Mouse (Mus musculus): ENCODE results near the gene 1700010B08Rik. TPM values are rescaled to one million over a fixed set of nuclear protein-coding genes. Genes with fewer than 3 reads are reported as not detected.
"Not testable (repeated sequence)": the region's sequence is repeated elsewhere in the genome, so short reads cannot be mapped to it uniquely, and the experiment has no call there.

The 1700010B08Rik gene
- total RNA-seq (2014; fragmentation: Nextera tagmentation) (not detected in 2 replicates), total RNA-seq (2017) (0.38 TPM in 1 of 2 replicates, not detected in the other)

DNA sequence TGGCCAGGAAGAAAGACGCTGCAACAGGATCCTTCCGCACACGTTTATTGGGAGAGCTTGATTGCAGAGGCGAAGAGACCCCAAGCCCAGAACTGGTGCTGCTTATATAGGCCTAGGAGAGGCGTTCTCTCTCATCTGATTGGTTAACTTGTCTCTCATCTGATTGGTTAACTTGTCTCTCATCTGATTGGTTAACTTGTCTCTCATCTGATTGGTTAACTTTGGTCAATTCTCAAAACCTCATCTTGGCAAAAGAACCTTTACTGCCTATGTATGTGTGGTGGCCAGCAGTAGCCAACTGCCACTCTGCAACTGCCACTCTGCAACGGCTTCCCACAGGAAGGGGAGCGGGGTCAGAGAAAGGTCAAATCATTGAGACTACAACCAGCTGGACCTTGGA is at the start of gene 1700010B08Rik:
Gene 1700010B08Rik, plus strand, starts transcription at position 301 of the 400 bp plus-strand sequence.
- ATAC-seq (replicated peaks; ENCODE audit: low FRiP score, low TSS enrichment, poor library complexity, severe bottlenecking), result not testable (repeated sequence)

GRCm38 (mm10) chr2:173672328-173672896 is 46.8 kb upstream of the 1700010B08Rik start:
- peak; percentile 58 for ATAC-seq (replicated peaks; ENCODE audit: low FRiP score, low TSS enrichment, poor library complexity, severe bottlenecking)

DNA sequence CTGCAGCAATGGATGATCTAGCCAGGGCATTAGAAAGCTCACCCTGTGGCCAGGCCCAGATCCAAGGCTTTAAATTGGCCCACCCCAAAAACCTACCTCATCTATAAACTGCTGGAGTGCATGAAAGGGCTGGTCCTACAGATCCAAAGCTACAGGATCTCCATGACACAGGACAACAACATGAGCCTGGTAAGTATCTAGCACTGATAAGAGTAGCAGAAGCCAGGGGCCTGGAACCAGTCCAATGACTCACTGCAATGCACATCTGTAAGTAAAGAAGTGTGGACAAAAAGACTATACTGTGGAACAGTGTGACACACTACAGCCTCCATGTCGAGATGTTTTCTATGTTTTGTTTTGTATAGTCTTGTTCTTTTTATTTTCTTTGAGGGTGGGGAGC is 45.7 kb upstream of the 1700010B08Rik start:
- peak; percentile 82 for ATAC-seq (replicated peaks; ENCODE audit: low FRiP score, low TSS enrichment, poor library complexity, severe bottlenecking)

- no peak for ATAC-seq (replicated peaks; ENCODE audit: low FRiP score, low TSS enrichment, poor library complexity, severe bottlenecking)
These were observed 40.6 kb upstream of the 1700010B08Rik start for GRCm38 (mm10) chr2:173678593-173678992.

DNA sequence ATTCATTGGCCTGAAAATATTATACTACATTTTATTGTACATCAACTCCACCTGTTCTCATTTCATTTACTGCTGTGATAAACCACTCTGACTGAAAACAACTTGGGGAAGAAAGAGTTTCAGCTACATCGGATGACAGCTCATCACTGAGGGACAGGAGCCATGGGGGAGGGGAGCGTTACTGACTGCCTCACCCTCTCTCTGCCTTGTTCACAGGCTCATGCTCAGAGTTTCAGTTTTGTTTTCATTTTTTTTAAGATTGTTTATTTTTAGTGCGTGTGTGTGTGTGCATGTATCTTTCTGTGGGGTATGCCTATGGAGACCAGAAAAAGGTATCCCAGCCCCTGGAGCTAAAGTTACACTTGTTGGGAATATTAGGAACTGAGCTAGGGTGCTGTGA is 40.0 kb upstream of the 1700010B08Rik start:
- ATAC-seq (replicated peaks; ENCODE audit: low FRiP score, low TSS enrichment, poor library complexity, severe bottlenecking), result no peak

DNA sequence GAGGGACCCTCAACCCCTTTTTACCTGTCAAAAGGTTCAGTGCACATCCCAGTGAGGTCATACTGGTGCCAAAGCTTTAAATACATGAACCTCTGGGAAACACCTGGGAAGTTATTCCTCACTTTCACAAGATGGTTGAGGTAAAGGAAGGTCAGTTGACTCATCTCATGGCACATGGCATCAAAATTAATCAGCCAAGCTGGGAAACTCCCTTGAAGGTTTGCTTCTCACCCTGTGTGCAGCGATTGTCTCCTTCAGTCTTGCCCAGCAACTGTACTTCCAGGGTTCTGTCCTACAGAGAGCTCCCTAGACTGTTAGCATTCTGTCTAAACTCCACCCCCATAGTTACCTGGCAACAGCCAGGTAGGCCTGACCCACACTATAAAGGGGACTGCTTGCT is 39.1 kb upstream of the 1700010B08Rik start:
- no peak for ATAC-seq (replicated peaks; ENCODE audit: low FRiP score, low TSS enrichment, poor library complexity, severe bottlenecking)

- ATAC-seq (replicated peaks; ENCODE audit: low FRiP score, low TSS enrichment, poor library complexity, severe bottlenecking), result peak; percentile 72
These were observed 36.4 kb upstream of the 1700010B08Rik start for GRCm38 (mm10) chr2:173682773-173683172.

DNA sequence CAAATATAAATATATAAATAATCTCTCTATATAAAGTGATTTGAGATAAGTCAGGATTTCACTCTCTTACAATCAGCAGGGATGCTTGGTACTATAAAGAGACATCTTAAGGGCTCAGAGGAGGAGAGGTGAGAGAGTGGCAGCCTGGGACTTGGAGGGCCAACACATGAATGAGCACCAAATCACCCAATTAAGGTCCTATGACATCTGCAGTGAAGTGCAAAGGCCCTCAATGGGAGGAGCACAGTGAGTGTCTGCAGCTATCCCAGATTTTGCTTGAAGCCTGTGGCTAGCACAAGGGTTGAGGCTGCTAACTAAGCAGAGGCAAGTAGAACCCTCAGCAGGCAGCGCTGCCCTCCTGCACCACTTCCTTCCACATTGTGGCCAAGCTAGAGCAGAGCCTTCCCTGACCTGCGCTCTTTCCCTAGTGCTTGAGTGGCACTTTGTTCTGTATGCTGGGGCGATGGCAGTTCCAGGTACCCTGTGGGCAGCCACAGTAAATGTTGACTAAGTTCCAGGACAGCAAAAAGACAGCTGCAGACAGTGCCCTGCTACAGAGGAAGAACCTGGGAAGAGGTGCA is 33.3 kb upstream of the 1700010B08Rik start:
- 0 out of 2 replicates have a peak, but pooled peaks have one; percentile 14 for ATAC-seq (replicated peaks; ENCODE audit: low FRiP score, low TSS enrichment, poor library complexity, severe bottlenecking)

DNA sequence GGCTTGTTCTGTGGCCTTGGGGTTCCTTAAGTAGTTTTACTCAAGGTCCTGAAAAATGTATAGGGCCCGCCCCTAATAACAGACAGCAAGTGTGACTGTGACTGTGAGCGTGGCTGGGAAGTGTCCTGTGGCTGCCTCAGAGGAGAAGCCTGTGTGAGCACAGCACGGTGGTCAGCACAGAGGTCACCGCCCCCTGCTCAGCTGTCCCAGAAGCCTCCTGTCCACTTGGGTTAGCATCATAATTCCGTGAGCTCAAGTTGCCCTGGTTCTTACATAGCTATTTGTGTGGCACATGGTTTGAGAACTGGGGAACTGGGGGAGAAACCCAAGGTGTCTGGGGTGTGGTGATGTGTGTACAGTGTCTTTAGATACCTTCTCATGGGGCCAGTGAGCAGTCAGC is 31.9 kb upstream of the 1700010B08Rik start:
- no peak for ATAC-seq (replicated peaks; ENCODE audit: low FRiP score, low TSS enrichment, poor library complexity, severe bottlenecking)

GRCm38 (mm10) chr2:173689835-173690234 is 29.4 kb upstream of the 1700010B08Rik start:
- ATAC-seq (replicated peaks; ENCODE audit: low FRiP score, low TSS enrichment, poor library complexity, severe bottlenecking), result no peak

DNA sequence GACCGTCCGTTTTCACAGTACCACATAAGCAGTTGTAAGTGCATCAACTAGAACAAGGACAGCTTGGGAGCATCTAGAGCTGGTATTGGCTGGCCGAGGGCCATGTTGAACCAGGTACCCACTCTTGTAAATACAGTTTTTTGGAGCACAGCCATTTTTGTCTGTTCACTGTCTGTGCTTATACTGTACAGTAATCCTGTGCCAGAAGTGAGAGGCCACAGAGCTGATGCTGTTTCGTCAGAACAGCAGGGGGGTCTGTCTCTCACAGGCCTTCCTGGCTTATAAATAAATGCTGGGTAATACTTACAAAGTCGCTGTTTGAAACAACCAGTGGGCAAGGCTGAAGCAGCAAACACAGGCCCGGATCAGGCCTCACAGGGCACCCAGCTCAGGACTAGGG is 27.5 kb upstream of the 1700010B08Rik start:
- ATAC-seq (replicated peaks; ENCODE audit: low FRiP score, low TSS enrichment, poor library complexity, severe bottlenecking), result no peak

- ATAC-seq (replicated peaks; ENCODE audit: low FRiP score, low TSS enrichment, poor library complexity, severe bottlenecking), result no peak
These were observed 26.5 kb upstream of the 1700010B08Rik start for GRCm38 (mm10) chr2:173692693-173693092.

DNA sequence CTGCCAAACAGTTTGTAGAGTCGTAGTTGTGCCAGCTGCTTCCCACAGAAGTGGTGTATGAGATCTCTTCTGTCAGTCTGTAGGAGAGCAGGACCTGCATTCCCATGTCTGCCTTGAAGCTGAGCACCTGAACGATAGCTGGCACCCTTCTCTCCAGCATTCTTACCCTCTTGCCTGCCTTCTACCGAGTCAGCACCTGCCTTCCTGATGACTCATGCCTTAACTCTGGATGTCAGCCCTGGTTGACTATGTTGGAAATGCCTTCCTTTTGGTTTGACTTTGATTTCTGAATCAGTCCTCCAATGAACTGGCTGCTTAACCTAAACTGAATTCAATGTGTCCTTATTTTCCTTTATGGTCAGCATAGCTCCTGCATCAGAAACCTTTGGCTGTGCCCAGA is 20.4 kb upstream of the 1700010B08Rik start:
- no peak for ATAC-seq (replicated peaks; ENCODE audit: low FRiP score, low TSS enrichment, poor library complexity, severe bottlenecking)

- no peak for ATAC-seq (replicated peaks; ENCODE audit: low FRiP score, low TSS enrichment, poor library complexity, severe bottlenecking)
These were observed 16.9 kb upstream of the 1700010B08Rik start for GRCm38 (mm10) chr2:173702096-173702866.

GRCm38 (mm10) chr2:173702867-173703237 is 16.4 kb upstream of the 1700010B08Rik start:
- ATAC-seq (replicated peaks; ENCODE audit: low FRiP score, low TSS enrichment, poor library complexity, severe bottlenecking), result no peak

DNA sequence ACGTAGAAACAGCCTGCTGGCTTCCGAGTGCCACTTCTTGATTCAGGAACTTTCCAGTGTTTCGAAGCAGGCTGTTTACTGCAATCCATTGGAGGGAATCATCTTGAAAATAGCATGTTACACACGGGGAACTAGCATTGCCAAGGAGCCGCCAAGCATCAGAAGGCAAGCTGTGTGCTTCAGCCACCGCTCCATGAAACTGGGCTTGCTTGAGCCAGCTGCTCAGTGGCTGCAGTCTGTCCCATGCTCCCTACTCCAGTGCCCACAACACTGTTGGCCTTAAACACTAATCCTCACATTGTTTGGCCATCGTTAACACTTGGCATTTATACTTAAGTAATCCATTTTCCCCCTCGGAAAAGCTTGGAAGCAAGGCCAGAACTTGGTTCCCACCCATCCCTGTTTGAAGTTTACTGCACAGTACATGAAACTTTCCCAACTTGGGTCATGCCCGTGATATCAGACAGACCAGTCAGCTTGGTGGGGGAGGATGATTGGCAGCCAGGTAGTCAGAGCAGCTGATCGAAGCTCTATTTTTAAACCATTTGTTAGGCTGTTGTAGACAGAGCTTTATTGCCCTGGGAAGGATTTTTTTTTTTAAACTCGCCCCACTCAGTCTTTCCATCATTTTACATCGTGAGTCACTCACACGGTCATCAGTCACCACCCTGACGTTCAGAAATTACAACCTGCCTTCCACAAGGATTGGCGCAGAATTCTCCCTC is 13.2 kb upstream of the 1700010B08Rik start:
- no peak for ATAC-seq (replicated peaks; ENCODE audit: low FRiP score, low TSS enrichment, poor library complexity, severe bottlenecking)

- ATAC-seq (replicated peaks; ENCODE audit: low FRiP score, low TSS enrichment, poor library complexity, severe bottlenecking), result peak; percentile 32
These were observed 11.6 kb upstream of the 1700010B08Rik start for GRCm38 (mm10) chr2:173707626-173708025.

GRCm38 (mm10) chr2:173710193-173710592 is 9.0 kb upstream of the 1700010B08Rik start:
- ATAC-seq (replicated peaks; ENCODE audit: low FRiP score, low TSS enrichment, poor library complexity, severe bottlenecking), result no peak

DNA sequence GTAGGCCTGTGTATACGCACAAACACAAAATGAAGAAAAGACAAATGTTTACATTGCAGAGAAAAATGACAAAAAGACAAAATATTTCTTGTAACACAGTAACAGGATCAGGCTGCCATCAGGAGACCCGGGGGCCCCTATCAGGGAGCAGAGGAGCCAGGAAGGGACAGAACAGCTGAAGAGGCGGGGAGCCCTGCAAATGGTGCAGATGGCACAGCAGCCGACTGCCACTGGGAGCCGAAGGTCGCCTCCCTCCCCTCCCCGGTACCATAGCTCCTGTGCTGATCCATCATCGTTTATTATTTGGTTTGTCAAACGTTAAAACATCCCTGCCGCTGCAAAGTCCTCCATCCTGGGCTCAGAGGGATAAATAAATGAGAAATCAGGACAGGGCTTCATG is 6.6 kb upstream of the 1700010B08Rik start:
- no peak for ATAC-seq (replicated peaks; ENCODE audit: low FRiP score, low TSS enrichment, poor library complexity, severe bottlenecking)

DNA sequence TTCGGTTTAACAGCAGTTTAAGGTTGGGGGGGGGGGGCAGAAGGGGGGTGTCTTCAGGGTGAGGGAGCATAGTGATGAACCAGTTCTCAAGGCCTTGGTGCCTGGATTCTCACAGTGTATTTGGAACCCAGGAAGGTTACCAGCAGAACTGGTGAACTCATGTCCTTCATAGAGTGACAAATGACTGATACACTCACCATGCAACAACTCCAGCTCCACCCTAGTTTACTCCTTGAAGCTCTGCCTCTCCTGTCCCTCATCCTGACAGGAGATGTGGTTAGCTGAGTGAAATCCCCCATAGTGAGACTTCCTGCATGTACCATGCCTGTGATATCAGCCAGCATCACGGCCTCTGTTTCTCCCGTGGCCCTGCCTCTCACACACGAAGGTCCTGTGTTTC is 6.0 kb upstream of the 1700010B08Rik start:
- ATAC-seq (replicated peaks; ENCODE audit: low FRiP score, low TSS enrichment, poor library complexity, severe bottlenecking), result no peak
